Mouse (Mus musculus) cerebellum, postnatal 10 days (tissue): ENCODE data around the gene Atp6v0b.

Experiments
- DNase-seq, 2 experiments: peaks; one replicate each; pipeline ENCODE4 v3.0.0; 2021; ENCODE audit warnings: mixed read lengths in 2 of 2

The Atp6v0b gene

GRCm38 (mm10) chr4:117887133-117887532 is at the start of gene Atp6v0b:
Atp6v0b (minus strand) TSS chr4:117887333.
- peak; percentile 98 for DNase-seq

GRCm38 (mm10) chr4:117934081-117934480 is 46.9 kb upstream of the Atp6v0b start:
- no peak for DNase-seq

GRCm38 (mm10) chr4:117933248-117933647 is 46.1 kb upstream of the Atp6v0b start:
- DNase-seq = no peak

- DNase-seq = peak in 1 of 2 experiments; percentile 38
Observed at GRCm38 (mm10) chr4:117929391-117929881, 42.3 kb upstream of the Atp6v0b start, which contains the start of gene Artn. Artn (minus strand) TSS chr4:117929763.

- peak; percentile 60 to 65 for DNase-seq
Observed at GRCm38 (mm10) chr4:117928699-117929241, 41.6 kb upstream of the Atp6v0b start.

GRCm38 (mm10) chr4:117928234-117928633 is 41.1 kb upstream of the Atp6v0b start:
- peak; percentile 82 to 88 for DNase-seq

- DNase-seq = peak; percentile 60 to 65
Observed at GRCm38 (mm10) chr4:117926545-117927482, 39.7 kb upstream of the Atp6v0b start.

- no peak for DNase-seq
Observed at GRCm38 (mm10) chr4:117924916-117925315, 37.8 kb upstream of the Atp6v0b start.

- no peak for DNase-seq
Observed at GRCm38 (mm10) chr4:117923450-117923849, 36.3 kb upstream of the Atp6v0b start.

- DNase-seq = no peak
Observed at GRCm38 (mm10) chr4:117921358-117921757, 34.2 kb upstream of the Atp6v0b start.

- no peak for DNase-seq
Observed at GRCm38 (mm10) chr4:117918762-117919161, 31.6 kb upstream of the Atp6v0b start.

- DNase-seq = no peak
Observed at GRCm38 (mm10) chr4:117918261-117918660, 31.1 kb upstream of the Atp6v0b start.

- DNase-seq = no peak
Observed at GRCm38 (mm10) chr4:117917847-117918246, 30.7 kb upstream of the Atp6v0b start.

GRCm38 (mm10) chr4:117917402-117917801 is 30.3 kb upstream of the Atp6v0b start:
- DNase-seq = no peak

GRCm38 (mm10) chr4:117916386-117916785 is 29.3 kb upstream of the Atp6v0b start:
- no peak for DNase-seq

- no peak for DNase-seq
Observed at GRCm38 (mm10) chr4:117915489-117916105, 28.5 kb upstream of the Atp6v0b start.

- DNase-seq = peak; percentile 96
Observed at GRCm38 (mm10) chr4:117914591-117915442, 27.7 kb upstream of the Atp6v0b start, which contains the start of gene Ipo13. Ipo13 (minus strand) TSS chr4:117914999.

GRCm38 (mm10) chr4:117914031-117914430 is 26.9 kb upstream of the Atp6v0b start:
- peak; percentile 77 to 78 for DNase-seq

- peak; percentile 94 for DNase-seq
Observed at GRCm38 (mm10) chr4:117913421-117913820, 26.3 kb upstream of the Atp6v0b start.

- DNase-seq = peak in 1 of 2 experiments; percentile 47
Observed at GRCm38 (mm10) chr4:117912685-117913273, 25.6 kb upstream of the Atp6v0b start.

GRCm38 (mm10) chr4:117912131-117912561 is 25.0 kb upstream of the Atp6v0b start:
- peak; percentile 74 for DNase-seq
